Mouse (Mus musculus): Measurements from ENCODE around the gene Trim27. TPM values are rescaled to one million over a fixed set of nuclear protein-coding genes. Genes with fewer than 3 reads are reported as not detected.

The Trim27 gene
- polyA plus RNA-seq, 1 experiment from 2014 or later = 121 TPM

DNA sequence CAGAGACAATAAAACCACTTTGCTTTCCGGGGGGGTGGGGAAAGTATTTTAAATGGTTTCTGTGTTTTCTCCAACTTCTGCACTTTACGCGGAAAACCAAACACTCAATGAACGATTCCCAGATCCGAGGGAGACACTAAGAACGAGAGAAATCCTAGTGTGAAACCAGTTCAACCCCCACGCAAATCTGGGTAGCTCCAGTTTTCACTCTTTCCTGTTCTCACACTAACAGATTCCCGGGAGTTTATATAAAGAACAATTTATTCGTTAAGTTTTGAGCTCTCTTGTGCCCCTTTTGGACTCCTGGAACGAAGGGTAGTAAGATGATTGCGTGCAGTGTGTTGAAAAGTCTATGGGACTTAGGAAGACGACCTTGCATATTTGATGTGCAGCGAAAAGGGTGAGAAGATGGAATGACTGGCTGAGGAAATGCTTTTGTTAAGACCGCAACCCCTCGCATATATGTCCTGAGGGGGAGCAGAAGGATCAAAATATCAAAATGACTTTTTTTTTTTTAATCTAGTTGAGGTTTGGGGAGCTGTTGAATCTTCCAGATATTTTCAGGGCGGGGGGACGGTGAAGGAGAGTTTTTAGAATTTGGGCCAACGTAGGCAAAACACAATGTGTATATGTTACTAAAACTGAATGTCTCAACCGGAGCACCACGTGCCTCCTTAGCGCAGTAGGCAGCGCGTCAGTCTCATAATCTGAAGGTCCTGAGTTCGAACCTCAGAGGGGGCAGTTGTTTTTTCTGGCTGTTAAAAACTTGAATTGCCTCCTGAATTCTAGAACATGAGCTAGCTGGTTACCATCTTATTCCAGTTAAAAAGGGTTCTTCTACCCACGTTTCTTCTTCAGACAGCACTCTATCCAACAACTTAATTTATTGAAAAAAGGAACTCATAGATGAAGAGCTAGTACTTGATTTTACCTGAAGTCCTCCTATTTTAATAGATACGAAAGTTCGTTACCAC, 12.0 kb upstream of the Trim27 start:
- under 1% methylated on average over 27 of the region's 27 CpGs for WGBS
- Histone ChIP-seq H3K9ac (no peak overlapping the region), H3K9me3 (no peaks in the 10 kb centered on the region), H3K4me3 (peak overlapping the region; percentile 52), H3K4me2 (peak overlapping the region; percentile 88), H3K27ac (peak overlapping the region; percentile 73), H3K4me1 (peaks cover 14% of the 10 kb centered on the region), H3K27me3 (no peaks in the 10 kb centered on the region), H3K36me3 (no peaks in the 10 kb centered on the region)
- ATAC-seq (ENCODE audit: insufficient number of reproducible peaks, low FRiP score, low TSS enrichment, low read depth) = no peak

DNA sequence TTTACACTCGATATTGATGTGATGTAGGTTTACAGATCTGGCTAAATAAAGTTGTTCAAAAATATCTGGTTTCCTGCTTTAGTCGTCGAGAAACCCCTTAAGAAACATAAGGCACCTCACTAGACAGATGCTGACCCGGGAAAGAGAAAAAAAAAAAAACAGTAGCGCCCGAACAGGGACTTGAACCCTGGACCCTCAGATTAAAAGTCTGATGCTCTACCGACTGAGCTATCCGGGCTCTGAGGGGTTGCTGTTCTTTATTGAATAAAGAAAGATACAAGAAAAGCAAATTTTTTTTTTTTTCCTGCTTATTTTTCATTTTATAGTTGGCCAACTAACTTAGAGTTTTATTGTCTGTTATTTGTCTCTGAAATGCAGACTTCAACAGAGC, 11.3 kb upstream of the Trim27 start:
- no peaks in the 10 kb centered on the region for H3K9me3 ChIP-seq
- H3K9ac ChIP-seq = no peak overlapping the region; the same call in 1 of the 2 replicates
- H3K4me1 ChIP-seq = peaks cover 18% of the 10 kb centered on the region
- H3K27me3 ChIP-seq = no peaks in the 10 kb centered on the region
- WGBS = under 1% methylated on average over 8 of the region's 8 CpGs
- peak overlapping the region; percentile 88 for H3K4me2 ChIP-seq
- peak overlapping the region; percentile 52 for H3K4me3 ChIP-seq
- ATAC-seq (ENCODE audit: insufficient number of reproducible peaks, low FRiP score, low TSS enrichment, low read depth) = no peak
- H3K36me3 ChIP-seq = no peaks in the 10 kb centered on the region
- H3K27ac ChIP-seq = no peak overlapping the region

- no peaks in the 10 kb centered on the region for H3K27me3 ChIP-seq
- H3K4me1 ChIP-seq = peaks cover 21% of the 10 kb centered on the region
- H3K9me3 ChIP-seq = no peaks in the 10 kb centered on the region
- ATAC-seq (ENCODE audit: insufficient number of reproducible peaks, low FRiP score, low TSS enrichment, low read depth) = no peak
- peak overlapping the region; percentile 43 for H3K27ac ChIP-seq
- whole genome bisulfite sequencing = under 1% methylated on average over 16 of the region's 16 CpGs
- H3K4me2 ChIP-seq = peak overlapping the region; percentile 88
- peak overlapping the region; percentile 33; the same call in 1 of the 2 replicates for H3K9ac ChIP-seq
- peak overlapping the region; percentile 52 for H3K4me3 ChIP-seq
- no peaks in the 10 kb centered on the region for H3K36me3 ChIP-seq
Observed at GRCm38 (mm10) chr13:21168371-21169011, 10.8 kb upstream of the Trim27 start.

- Histone ChIP-seq H3K4me1 (peaks cover 23% of the 10 kb centered on the region), H3K27ac (0 out of 2 replicates have a peak overlapping the region, but pooled peaks have one; percentile 43), H3K27me3 (no peaks in the 10 kb centered on the region), H3K9ac (no peak overlapping the region), H3K36me3 (no peaks in the 10 kb centered on the region), H3K9me3 (no peaks in the 10 kb centered on the region), H3K4me2 (peak overlapping the region; percentile 88), H3K4me3 (peak overlapping the region; percentile 52)
- WGBS = 3% methylated on average over 14 of the region's 14 CpGs
- no peak for ATAC-seq (ENCODE audit: insufficient number of reproducible peaks, low FRiP score, low TSS enrichment, low read depth)
Observed at GRCm38 (mm10) chr13:21169121-21169656, 10.1 kb upstream of the Trim27 start.

DNA sequence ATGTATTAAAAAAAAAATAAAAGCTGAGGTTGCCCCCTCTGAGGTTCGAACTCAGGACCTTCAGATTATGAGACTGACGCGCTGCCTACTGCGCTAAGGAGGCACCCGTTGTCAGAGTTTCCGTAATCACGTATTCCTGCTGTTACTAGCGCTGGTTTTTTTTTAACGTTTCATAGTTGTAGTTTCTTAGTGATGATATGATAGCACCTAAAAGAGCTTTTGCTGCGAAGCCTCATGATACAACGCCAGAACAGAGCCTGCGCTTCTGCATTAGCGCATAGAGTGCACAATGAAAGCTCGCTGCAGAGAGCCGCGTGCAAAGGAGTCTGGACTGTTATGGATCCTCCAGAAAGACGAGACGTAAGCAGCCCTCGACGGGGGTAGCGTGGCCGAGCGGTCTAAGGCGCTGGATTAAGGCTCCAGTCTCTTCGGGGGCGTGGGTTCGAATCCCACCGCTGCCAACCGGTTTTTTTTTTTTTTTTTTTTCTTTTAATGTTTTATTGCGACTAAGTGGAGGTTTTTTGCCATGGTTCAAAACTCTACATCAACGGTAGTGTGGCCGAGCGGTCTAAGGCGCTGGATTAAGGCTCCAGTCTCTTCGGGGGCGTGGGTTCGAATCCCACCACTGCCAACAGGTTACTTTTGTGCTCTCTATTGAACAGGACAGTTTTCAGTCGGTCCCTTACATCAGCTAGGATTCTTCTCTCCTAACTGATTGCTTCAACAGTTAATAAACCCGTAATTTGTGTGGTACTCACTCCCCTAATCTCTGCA, 9.4 kb upstream of the Trim27 start:
- Histone ChIP-seq H3K27ac (peak overlapping the region; percentile 66), H3K9ac (peak overlapping the region; percentile 21; the same call in 1 of the 2 replicates), H3K36me3 (no peaks in the 10 kb centered on the region), H3K27me3 (no peaks in the 10 kb centered on the region), H3K4me1 (peaks cover 23% of the 10 kb centered on the region), H3K4me3 (peak overlapping the region; percentile 52), H3K9me3 (no peaks in the 10 kb centered on the region), H3K4me2 (peak overlapping the region; percentile 88)
- ATAC-seq (ENCODE audit: insufficient number of reproducible peaks, low FRiP score, low TSS enrichment, low read depth) = peak; percentile 69
- WGBS = under 1% methylated on average over 39 of the region's 39 CpGs

DNA sequence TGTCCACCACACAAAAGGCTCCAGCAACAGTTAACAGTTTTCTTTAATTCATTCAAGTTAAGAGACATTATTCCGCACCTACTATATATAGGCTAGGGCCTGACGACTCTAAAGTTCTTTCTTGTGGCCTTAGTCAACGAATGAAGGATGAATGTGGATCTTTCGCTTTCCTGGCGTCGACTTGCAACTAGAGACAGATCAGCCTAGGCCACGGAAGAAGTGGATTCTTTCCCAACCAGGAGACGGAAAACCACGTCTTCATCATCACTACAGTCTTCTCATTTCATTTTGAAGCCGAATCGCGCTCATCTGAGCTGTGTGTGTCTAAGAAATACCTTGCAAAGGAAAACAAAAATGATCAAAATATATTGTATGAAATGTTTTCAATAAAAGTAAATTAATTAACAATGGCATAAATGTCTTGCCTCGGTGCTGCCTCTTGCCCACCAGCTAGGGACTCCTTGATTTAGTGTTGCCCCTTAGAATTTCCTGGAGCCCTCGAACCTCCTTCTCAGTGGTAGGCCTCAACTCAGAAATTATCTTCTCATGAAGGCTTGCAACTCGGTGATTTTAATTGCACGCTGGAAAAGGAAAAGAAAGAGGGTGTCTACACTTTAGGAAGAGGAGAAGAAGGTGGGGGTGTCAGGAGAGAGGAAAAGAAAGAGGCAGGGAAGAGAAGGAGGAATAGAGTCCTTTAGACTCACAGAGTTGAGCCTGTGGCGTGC, 8.7 kb upstream of the Trim27 start:
- Histone ChIP-seq H3K4me2 (peak overlapping the region; percentile 53), H3K4me3 (peak overlapping the region; percentile 52), H3K9me3 (no peaks in the 10 kb centered on the region), H3K27me3 (no peaks in the 10 kb centered on the region), H3K9ac (no peak overlapping the region), H3K36me3 (no peaks in the 10 kb centered on the region), H3K27ac (peak overlapping the region; percentile 60; the same call in 1 of the 2 replicates), H3K4me1 (peaks cover 23% of the 10 kb centered on the region)
- no peak for ATAC-seq (ENCODE audit: insufficient number of reproducible peaks, low FRiP score, low TSS enrichment, low read depth)
- WGBS = 48% methylated on average over 17 of the region's 17 CpGs

DNA sequence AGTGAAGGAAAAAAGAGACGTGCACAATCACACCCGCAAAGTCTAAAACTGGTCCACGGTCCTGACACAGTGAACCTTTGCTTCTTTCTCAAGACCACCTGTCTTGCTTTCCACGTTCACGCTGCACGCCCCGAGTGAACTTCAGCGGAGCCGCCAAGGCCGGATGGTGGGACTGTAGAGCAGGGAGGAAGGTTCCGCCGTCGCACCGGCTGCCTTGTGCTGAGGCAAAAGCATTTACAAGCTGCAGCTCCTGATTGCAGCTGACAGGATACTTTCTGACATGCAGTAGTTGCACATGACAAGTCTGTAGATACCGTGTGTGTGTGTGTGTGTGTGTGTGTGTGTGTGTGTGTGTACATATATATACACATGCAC, 8.1 kb upstream of the Trim27 start:
- H3K27ac ChIP-seq = peak overlapping the region; percentile 60; the same call in 1 of the 2 replicates

GRCm38 (mm10) chr13:21171600-21172150, 7.6 kb upstream of the Trim27 start:
- H3K36me3 ChIP-seq = no peaks in the 10 kb centered on the region
- H3K27ac ChIP-seq = 0 out of 2 replicates have a peak overlapping the region, but pooled peaks have one; percentile 47
- peak overlapping the region; percentile 53 for H3K4me2 ChIP-seq
- ATAC-seq (ENCODE audit: insufficient number of reproducible peaks, low FRiP score, low TSS enrichment, low read depth) = no peak
- peaks cover 19% of the 10 kb centered on the region for H3K4me1 ChIP-seq
- H3K9me3 ChIP-seq = no peaks in the 10 kb centered on the region
- no peak overlapping the region for H3K9ac ChIP-seq
- WGBS = under 1% methylated on average over 12 of the region's 12 CpGs
- H3K27me3 ChIP-seq = no peaks in the 10 kb centered on the region
- H3K4me3 ChIP-seq = peak overlapping the region; percentile 50

More for the DNA sequence above, 8.1 kb upstream of the Trim27 start:
- Histone ChIP-seq H3K36me3 (no peaks in the 10 kb centered on the region), H3K4me1 (peaks cover 21% of the 10 kb centered on the region), H3K27me3 (no peaks in the 10 kb centered on the region), H3K4me2 (peak overlapping the region; percentile 53), H3K9ac (no peak overlapping the region), H3K4me3 (peak overlapping the region; percentile 50), H3K9me3 (no peaks in the 10 kb centered on the region)
- no peak for ATAC-seq (ENCODE audit: insufficient number of reproducible peaks, low FRiP score, low TSS enrichment, low read depth)
- WGBS = 11% methylated on average over 15 of the region's 15 CpGs

DNA sequence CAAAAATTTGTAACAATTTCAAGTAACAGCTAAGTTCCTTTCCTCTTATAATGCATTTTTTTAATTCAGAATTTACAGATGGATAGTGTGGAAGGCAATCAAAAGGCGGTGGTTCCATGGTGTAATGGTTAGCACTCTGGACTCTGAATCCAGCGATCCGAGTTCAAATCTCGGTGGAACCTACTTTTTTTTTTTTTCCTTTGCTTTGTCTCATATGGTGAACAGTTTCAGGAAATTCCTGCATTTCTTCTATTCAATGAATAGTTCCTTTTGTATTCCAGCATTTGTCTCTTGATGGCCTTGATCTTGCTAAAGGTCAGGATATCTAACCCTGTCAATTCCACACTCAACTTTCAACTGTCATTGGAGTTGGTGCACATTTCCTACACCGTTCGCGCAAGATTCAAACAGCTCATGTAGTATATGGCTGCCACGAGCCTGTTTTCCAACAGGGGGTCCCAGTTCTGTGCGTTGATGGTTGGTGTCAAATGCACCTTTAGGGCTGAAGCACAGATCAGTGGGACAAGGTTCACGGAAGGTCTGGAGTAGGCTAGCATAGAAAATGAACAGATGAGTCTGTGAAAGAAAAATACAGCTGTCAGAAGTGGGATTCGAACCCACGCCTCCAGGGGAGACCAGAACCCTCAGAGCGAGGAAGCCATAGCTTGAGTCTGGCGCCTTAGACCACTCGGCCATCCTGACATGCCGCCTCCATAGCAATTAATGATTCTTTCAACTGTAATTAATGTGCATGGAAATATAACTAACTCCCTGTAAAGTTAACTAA, 6.8 kb upstream of the Trim27 start:
- 0 out of 2 replicates have a peak overlapping the region, but pooled peaks have one; percentile 31 for H3K9ac ChIP-seq
- H3K36me3 ChIP-seq = no peaks in the 10 kb centered on the region
- H3K9me3 ChIP-seq = no peaks in the 10 kb centered on the region
- ATAC-seq (ENCODE audit: insufficient number of reproducible peaks, low FRiP score, low TSS enrichment, low read depth) = peak; percentile 64
- no peaks in the 10 kb centered on the region for H3K27me3 ChIP-seq
- peak overlapping the region; percentile 50 for H3K4me3 ChIP-seq
- WGBS = under 1% methylated on average over 16 of the region's 16 CpGs
- peaks cover 19% of the 10 kb centered on the region for H3K4me1 ChIP-seq
- peak overlapping the region; percentile 79 for H3K27ac ChIP-seq
- peak overlapping the region; percentile 57 for H3K4me2 ChIP-seq

DNA sequence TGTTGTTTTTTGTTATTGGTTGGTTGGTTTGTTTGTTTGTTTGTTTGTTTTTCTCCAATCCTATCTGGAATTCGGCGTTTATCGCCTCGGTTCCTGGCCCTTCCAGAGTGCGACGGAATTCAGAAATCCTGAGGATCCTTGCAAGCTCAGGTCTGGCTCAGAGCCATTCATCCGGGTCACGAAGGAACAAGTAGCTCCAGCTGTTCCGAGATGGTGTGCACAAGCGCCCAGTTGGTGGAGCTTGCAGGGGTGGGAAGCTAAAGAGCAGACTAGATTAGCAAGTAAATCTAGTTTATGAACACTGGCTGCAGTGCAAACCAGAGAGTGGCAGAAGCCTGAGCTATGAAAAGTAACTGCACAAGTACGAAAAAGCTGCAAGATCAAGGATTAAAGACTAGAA, 6.2 kb upstream of the Trim27 start:
- Histone ChIP-seq H3K9ac (no peak overlapping the region), H3K36me3 (no peaks in the 10 kb centered on the region), H3K4me3 (peak overlapping the region; percentile 50), H3K4me2 (peak overlapping the region; percentile 57), H3K4me1 (peaks cover 19% of the 10 kb centered on the region), H3K27ac (peak overlapping the region; percentile 79), H3K9me3 (no peaks in the 10 kb centered on the region), H3K27me3 (no peaks in the 10 kb centered on the region)
- 0% methylated on average over 11 of the region's 11 CpGs for WGBS
- peak; percentile 80 for ATAC-seq (ENCODE audit: insufficient number of reproducible peaks, low FRiP score, low TSS enrichment, low read depth)
